Mouse (Mus musculus) kidney, adult 2 months (tissue): Measurements from ENCODE around the gene Cldn13. TPM values are rescaled to one million over a fixed set of nuclear protein-coding genes. Genes with fewer than 3 reads are reported as not detected.
A peak's percentile ranks its signal among the peaks of the same experiment; 100 is the strongest.
"Not testable (repeated sequence)": the region's sequence is repeated elsewhere in the genome, so short reads cannot be mapped to it uniquely, and the experiment has no call there.

Experiments
- DNase-seq: peaks from one replicate; pipeline ENCODE4 v3.0.0; 2021
- H3K27ac ChIP-seq: fragments of 200-500 bp; 2 replicates; pipeline ENCODE4 v1.5.1; 2012; ENCODE audit warnings: low read depth, low read length, control low read depth, inconsistent platforms; ENCODE audit not compliant: insufficient read depth
- H3K27me3 ChIP-seq: fragments of 200-500 bp; replicated peaks from 2 replicates; pipeline ENCODE4 v1.6.1; 2012; ENCODE audit warnings: mild to moderate bottlenecking, moderate library complexity, low read length, inconsistent platforms; ENCODE audit not compliant: control insufficient read depth, insufficient read depth
- H3K36me3 ChIP-seq: fragments of 200-500 bp; 2 replicates; pipeline ENCODE4 v1.6.1; 2012; ENCODE audit warnings: mild to moderate bottlenecking, moderate library complexity, low read length, inconsistent platforms; ENCODE audit not compliant: control insufficient read depth, insufficient read depth
- H3K4me1 ChIP-seq: fragments of 200-500 bp; 2 replicates; pipeline ENCODE4 v1.6.1; 2011; ENCODE audit warnings: low read length; ENCODE audit not compliant: control insufficient read depth, insufficient read depth
- H3K4me3 ChIP-seq: fragments of 200-500 bp; 2 replicates; pipeline ENCODE4 v1.5.1; 2011; ENCODE audit warnings: mild to moderate bottlenecking, low read depth, low read length, control low read depth; ENCODE audit not compliant: insufficient read depth
- CTCF ChIP-seq: fragments of 200-500 bp; conservative IDR thresholded peaks from 2 replicates; pipeline ENCODE4 v1.5.1; 2011; ENCODE audit warnings: low read depth, mild to moderate bottlenecking, control low read depth, low read length, moderate library complexity, mixed read lengths; ENCODE audit not compliant: insufficient read depth, insufficient read length
- POLR2A ChIP-seq: fragments of 200-500 bp; IDR thresholded peaks from one replicate; pipeline ENCODE4 v1.6.1; 2011; ENCODE audit warnings: low read depth, low read length, control low read depth
- WGBS: fragments of 180-500 bp; shearing (Covaris S2); methylation state at CpG from one replicate; pipeline ENCODE4 v1.1.7; 2018; 5-methylcytosine and 5-hydroxymethylcytosine counted together
- polyA plus RNA-seq: library from polyadenylated mRNA; depleted of rRNA; stranded (reverse); fragments of >200 nt; gene quantifications from 2 replicates; pipeline ENCODE4 v1.2.3, GENCODE M21; 2012

Cldn13 gene
- polyA plus RNA-seq, 1 experiment = not detected

- H3K27ac ChIP-seq = no peak overlapping the region
- no peak for TF ChIP-seq CTCF
- TF ChIP-seq POLR2A = no peak
- no peak overlapping the region for H3K4me3 ChIP-seq
- peak; percentile 63 for DNase-seq
- no peaks in the 10 kb centered on the region for H3K36me3 ChIP-seq
- 17% methylated on average over 2 of the region's 2 CpGs for WGBS
- no peaks in the 10 kb centered on the region for H3K4me1 ChIP-seq
- H3K27me3 ChIP-seq = no peaks in the 10 kb centered on the region; the same call in 1 of the 2 replicates
Observed at GRCm38 (mm10) chr5:134942740-134943139, 27.4 kb upstream of the Cldn13 start.

GRCm38 (mm10) chr5:134941472-134942209 is 26.3 kb upstream of the Cldn13 start:
- Histone ChIP-seq H3K27ac (no peak overlapping the region), H3K27me3 (no peaks in the 10 kb centered on the region; the same call in 1 of the 2 replicates), H3K4me1 (no peaks in the 10 kb centered on the region), H3K36me3 (no peaks in the 10 kb centered on the region), H3K4me3 (no peak overlapping the region)
- DNase-seq = peak; percentile 55
- TF ChIP-seq CTCF (no peak), POLR2A (no peak)
- 67% methylated on average over 14 of the region's 14 CpGs for WGBS

- 87% methylated on average over 3 of the region's 7 CpGs for WGBS
Observed at GRCm38 (mm10) chr5:134939554-134939953, 24.2 kb upstream of the Cldn13 start.

GRCm38 (mm10) chr5:134939069-134939468 is 23.7 kb upstream of the Cldn13 start:
- TF ChIP-seq POLR2A = no peak
- TF ChIP-seq CTCF = no peak
- 78% methylated on average over 3 of the region's 3 CpGs for WGBS
- DNase-seq = no peak

More at GRCm38 (mm10) chr5:134939554-134939953, 24.2 kb upstream of the Cldn13 start:
- H3K4me1 ChIP-seq, H3K27me3 ChIP-seq, H3K4me3 ChIP-seq, H3K27ac ChIP-seq, H3K36me3 ChIP-seq, DNase-seq: not testable (repeated sequence)

GRCm38 (mm10) chr5:134936626-134937185 is 21.4 kb upstream of the Cldn13 start:
- WGBS = 83% methylated on average over 6 of the region's 6 CpGs
- no peak overlapping the region for H3K27ac ChIP-seq
- no peaks in the 10 kb centered on the region for H3K27me3 ChIP-seq
- TF ChIP-seq CTCF = no peak
- no peak for TF ChIP-seq POLR2A
- H3K4me1 ChIP-seq = no peaks in the 10 kb centered on the region
- H3K36me3 ChIP-seq = no peaks in the 10 kb centered on the region
- DNase-seq = no peak
- H3K4me3 ChIP-seq = no peak overlapping the region

More at GRCm38 (mm10) chr5:134939069-134939468, 23.7 kb upstream of the Cldn13 start:
- Histone ChIP-seq H3K36me3 (no peaks in the 10 kb centered on the region), H3K4me1 (no peaks in the 10 kb centered on the region), H3K27me3 (no peaks in the 10 kb centered on the region), H3K27ac (no peak overlapping the region), H3K4me3 (no peak overlapping the region)

GRCm38 (mm10) chr5:134936051-134936450 is 20.7 kb upstream of the Cldn13 start:
- H3K27me3 ChIP-seq = no peaks in the 10 kb centered on the region
- no peak for DNase-seq
- no peaks in the 10 kb centered on the region for H3K4me1 ChIP-seq
- TF ChIP-seq POLR2A (no peak), CTCF (no peak)
- no peak overlapping the region for H3K27ac ChIP-seq
- H3K4me3 ChIP-seq = no peak overlapping the region
- no peaks in the 10 kb centered on the region for H3K36me3 ChIP-seq
- 93% methylated on average over 6 of the region's 6 CpGs for WGBS

GRCm38 (mm10) chr5:134934666-134935065 is 19.3 kb upstream of the Cldn13 start:
- no peak for TF ChIP-seq CTCF
- TF ChIP-seq POLR2A = no peak
- no peak for DNase-seq
- H3K36me3 ChIP-seq = no peaks in the 10 kb centered on the region
- no peak overlapping the region for H3K27ac ChIP-seq
- H3K4me3 ChIP-seq = no peak overlapping the region
- H3K4me1 ChIP-seq = no peaks in the 10 kb centered on the region
- H3K27me3 ChIP-seq = no peaks in the 10 kb centered on the region
- WGBS = 85% methylated on average over 3 of the region's 3 CpGs

- DNase-seq, H3K4me1 ChIP-seq, H3K27me3 ChIP-seq, H3K27ac ChIP-seq, H3K36me3 ChIP-seq, H3K4me3 ChIP-seq: not testable (repeated sequence)
- WGBS = 98% methylated on average over 5 of the region's 5 CpGs
Observed at GRCm38 (mm10) chr5:134933686-134934085, 18.4 kb upstream of the Cldn13 start.
